Comparison of ENCODE assay signal across 9 mouse cellular contexts in genomic region chr10:79851653-79852052, GRCm38 (mm10). TPM values are rescaled to one million over a fixed set of nuclear protein-coding genes. Genes with fewer than 3 reads are reported as not detected.
A peak's percentile ranks its signal among the peaks of the same experiment; 100 is the strongest.
DNase-seq lines count a peak whose midpoint lies in the region; ATAC-seq and TF ChIP-seq lines count a peak whose summit lies in the region.
"Had no signal": no experiment of that assay in that cellular context is flagged by ENCODE, and none has a peak within 500 bp of the region (broad histone marks: within the 10 kb centered on the region; RNA-seq: fewer than 3 reads in every experiment).

No protein-coding gene starts in this region.

- TF ChIP-seq CTCF in gastrocnemius, adult 2 months (IDR thresholded peaks at IDR 0.05) = no peak
- no peak for TF ChIP-seq CTCF in thymus, adult 2 months (IDR thresholded peaks at IDR 0.05; ENCODE audit: borderline replicate concordance, control insufficient read depth, extremely low read depth, insufficient read depth, low read length, poor library complexity)

- peak overlapping the region; percentile 96 for H3K4me2 ChIP-seq in liver, embryonic 12.5 days
- peak overlapping the region; percentile 91 for H3K4me2 ChIP-seq in stomach, embryonic 16.5 days (ENCODE audit: low read depth, low read length)

- no peak for ATAC-seq in liver, embryonic 12.5 days
- no peak for ATAC-seq in stomach, embryonic 16.5 days (ENCODE audit: insufficient read depth, low FRiP score)
- no peak for ATAC-seq in inflammation-experienced regulatory T-cells, adult 6 months

- H3K27ac ChIP-seq in gastrocnemius, adult 2 months = peak overlapping the region; percentile 99
- peak overlapping the region; percentile 94 for H3K27ac ChIP-seq in thymus, adult 2 months (ENCODE audit: control insufficient read depth, insufficient read depth, low read length)
- peak overlapping the region; percentile 99 for H3K27ac ChIP-seq in liver, embryonic 12.5 days
- H3K27ac ChIP-seq in stomach, embryonic 16.5 days (ENCODE audit: low read length) = peak overlapping the region; percentile 100

- peak overlapping the region; percentile 84 for H3K4me3 ChIP-seq in gastrocnemius, adult 2 months
- no peak overlapping the region for H3K4me3 ChIP-seq in thymus, adult 2 months (ENCODE audit: control insufficient read depth, insufficient read depth, low read length)
- no peak overlapping the region for H3K4me3 ChIP-seq in liver, embryonic 12.5 days
- no peak overlapping the region; the same call in 1 of the 2 replicates for H3K4me3 ChIP-seq in stomach, embryonic 16.5 days (replicated peaks; ENCODE audit: low read length)

- DNase-seq in gastrocnemius, adult 2 months = no peak
- DNase-seq in gastrocnemius, adult 18-20 months (ENCODE audit: low spot score) = no peak
- no peak for DNase-seq in thymus, adult 2 months
- no peak for DNase-seq in thymus, postnatal 0 days (ENCODE audit: low spot score)
- no peak for DNase-seq in cerebellum, postnatal 4 days (ENCODE audit: low spot score in 2 of 2)
- DNase-seq: right cerebral cortex, postnatal 14 days had no signal

- H3K27me3 ChIP-seq in thymus, adult 2 months (ENCODE audit: control insufficient read depth, insufficient read depth, low read length) = no peaks in the 10 kb centered on the region
- no peaks in the 10 kb centered on the region for H3K27me3 ChIP-seq in liver, embryonic 12.5 days (replicated peaks)
- H3K27me3 ChIP-seq in stomach, embryonic 16.5 days (ENCODE audit: control insufficient read depth, insufficient read depth, low read length) = no peaks in the 10 kb centered on the region

- no peaks in the 10 kb centered on the region for H3K9me3 ChIP-seq in liver, embryonic 12.5 days (replicated peaks)
- no peaks in the 10 kb centered on the region for H3K9me3 ChIP-seq in stomach, embryonic 16.5 days (replicated peaks; ENCODE audit: control insufficient read depth, low read length)

- WGBS in thymus, adult 2 months = 69% methylated on average over 3 of the region's 3 CpGs
- 56% methylated on average over 3 of the region's 3 CpGs for WGBS in liver, embryonic 12.5 days (ENCODE audit: insufficient replicate concordance)
- WGBS in stomach, embryonic 16.5 days = 49% methylated on average over 3 of the region's 3 CpGs

- H3K9ac ChIP-seq in liver, embryonic 12.5 days = peak overlapping the region; percentile 85; the same call in 1 of the 2 replicates
- peak overlapping the region; percentile 84 for H3K9ac ChIP-seq in stomach, embryonic 16.5 days (ENCODE audit: low read length)

- H3K36me3 ChIP-seq in thymus, adult 2 months (ENCODE audit: control insufficient read depth, insufficient read depth, low read length) = peaks cover 3% of the 10 kb centered on the region
- peaks cover 9% of the 10 kb centered on the region for H3K36me3 ChIP-seq in liver, embryonic 12.5 days
- H3K36me3 ChIP-seq in stomach, embryonic 16.5 days (ENCODE audit: control insufficient read depth, insufficient read depth, low read length) = no peaks in the 10 kb centered on the region

- peaks cover 52% of the 10 kb centered on the region for H3K4me1 ChIP-seq in thymus, adult 2 months (replicated peaks; ENCODE audit: control insufficient read depth, insufficient read depth, low read length)
- peaks cover 53% of the 10 kb centered on the region for H3K4me1 ChIP-seq in liver, embryonic 12.5 days
- peaks cover 30% of the 10 kb centered on the region for H3K4me1 ChIP-seq in stomach, embryonic 16.5 days (ENCODE audit: control insufficient read depth, insufficient read depth, low read length)

- TF ChIP-seq POLR2A in thymus, adult 2 months (IDR thresholded peaks at IDR 0.05; ENCODE audit: control insufficient read depth, extremely low read depth, insufficient read depth, low read length, poor library complexity) = no peak

- intact Hi-C loops in gastrocnemius, adult 2 months (cut with DNase I) = loop anchor here (2.0 to 5.0 kb wide), 3 partner anchors 13 to 69 kb away; no protein-coding TSS in a partner anchor

RNA-seq across cellular contexts. Expression of gene Ptbp1, which starts 2.6 kb away (rescaled TPM):
- total RNA-seq in gastrocnemius, adult 2 months (2021) = 10 to 100 TPM; 18.8 to 25.1 TPM
- total RNA-seq in gastrocnemius, adult 18-20 months (2021) = 10 to 100 TPM; 12.7 to 22.7 TPM
- 583 and 703 TPM in 2 replicates for polyA plus RNA-seq in thymus, adult 2 months (2012; rRNA removed)
- 217 and 246 TPM in 2 replicates for polyA plus RNA-seq in thymus, postnatal 0 days (2015; fragmentation: Nextera tagmentation; extraction: Ambion mirVana)
- 207 and 211 TPM in 2 replicates for polyA plus RNA-seq in liver, embryonic 12.5 days (2016; fragmentation: Nextera tagmentation; extraction: Ambion mirVana)
- polyA plus RNA-seq in stomach, embryonic 16.5 days (2015; fragmentation: Nextera tagmentation; extraction: Ambion mirVana) = 268 and 308 TPM in 2 replicates
- polyA plus RNA-seq in inflammation-experienced regulatory T-cells, adult 6 months (2017; shearing (Covaris generic)) = 100 to 1,000 TPM in 2 of 3 experiments, 10 to 100 TPM in 1; 97.4 to 169 (median 149) TPM

RNA-seq across cellular contexts. Expression of gene Prtn3, which starts 22.6 kb away (rescaled TPM):
- not detected for total RNA-seq in gastrocnemius, adult 2 months (2021)
- total RNA-seq in gastrocnemius, adult 18-20 months (2021) = not detected
- 5.3 and 9.2 TPM in 2 replicates for polyA plus RNA-seq in thymus, adult 2 months (2012; rRNA removed)
- 1.7 TPM in 2 replicates for polyA plus RNA-seq in thymus, postnatal 0 days (2015; fragmentation: Nextera tagmentation; extraction: Ambion mirVana)
- polyA plus RNA-seq in liver, embryonic 12.5 days (2016; fragmentation: Nextera tagmentation; extraction: Ambion mirVana) = 38.4 and 38.6 TPM in 2 replicates
- polyA plus RNA-seq in stomach, embryonic 16.5 days (2015; fragmentation: Nextera tagmentation; extraction: Ambion mirVana) = 4.1 and 7.2 TPM in 2 replicates
- not detected for polyA plus RNA-seq in inflammation-experienced regulatory T-cells, adult 6 months (2017; shearing (Covaris generic))

RNA-seq across cellular contexts. Expression of gene Plppr3, which starts 22.8 kb away (rescaled TPM):
- total RNA-seq in gastrocnemius, adult 2 months (2021) = under 1 TPM in 1 of 2 experiments, not detected in 1; 0.17 TPM
- total RNA-seq in gastrocnemius, adult 18-20 months (2021) = under 1 TPM; 0.11 to 0.17 TPM
- polyA plus RNA-seq in thymus, adult 2 months (2012; rRNA removed) = 1.1 and 1.9 TPM in 2 replicates
- 3.3 and 3.4 TPM in 2 replicates for polyA plus RNA-seq in thymus, postnatal 0 days (2015; fragmentation: Nextera tagmentation; extraction: Ambion mirVana)
- 8.2 and 10.0 TPM in 2 replicates for polyA plus RNA-seq in liver, embryonic 12.5 days (2016; fragmentation: Nextera tagmentation; extraction: Ambion mirVana)
- polyA plus RNA-seq in stomach, embryonic 16.5 days (2015; fragmentation: Nextera tagmentation; extraction: Ambion mirVana) = 28.7 and 29.1 TPM in 2 replicates
- polyA plus RNA-seq in inflammation-experienced regulatory T-cells, adult 6 months (2017; shearing (Covaris generic)) = 1 to 10 TPM; 1.6 to 3.3 (median 2.2) TPM

RNA-seq across cellular contexts. Expression of gene Misp, which starts 30.9 kb away (rescaled TPM):
- total RNA-seq in gastrocnemius, adult 2 months (2021) = not detected
- under 1 TPM in 1 of 2 experiments, not detected in 1; 0.40 TPM for total RNA-seq in gastrocnemius, adult 18-20 months (2021)
- polyA plus RNA-seq in thymus, adult 2 months (2012; rRNA removed) = 6.6 and 6.8 TPM in 2 replicates
- polyA plus RNA-seq in thymus, postnatal 0 days (2015; fragmentation: Nextera tagmentation; extraction: Ambion mirVana) = 7.5 and 10.5 TPM in 2 replicates
- polyA plus RNA-seq in liver, embryonic 12.5 days (2016; fragmentation: Nextera tagmentation; extraction: Ambion mirVana) = 0.49 and 0.54 TPM in 2 replicates
- 50.6 and 62.3 TPM in 2 replicates for polyA plus RNA-seq in stomach, embryonic 16.5 days (2015; fragmentation: Nextera tagmentation; extraction: Ambion mirVana)
- not detected for polyA plus RNA-seq in inflammation-experienced regulatory T-cells, adult 6 months (2017; shearing (Covaris generic))

RNA-seq across cellular contexts. Expression of gene Elane, which starts 34.4 kb away (rescaled TPM):
- total RNA-seq in gastrocnemius, adult 2 months (2021) = not detected
- not detected for total RNA-seq in gastrocnemius, adult 18-20 months (2021)
- 3.7 and 8.9 TPM in 2 replicates for polyA plus RNA-seq in thymus, adult 2 months (2012; rRNA removed)
- 0.30 and 0.74 TPM in 2 replicates for polyA plus RNA-seq in thymus, postnatal 0 days (2015; fragmentation: Nextera tagmentation; extraction: Ambion mirVana)
- polyA plus RNA-seq in liver, embryonic 12.5 days (2016; fragmentation: Nextera tagmentation; extraction: Ambion mirVana) = 12.1 and 15.4 TPM in 2 replicates
- 6.3 and 9.8 TPM in 2 replicates for polyA plus RNA-seq in stomach, embryonic 16.5 days (2015; fragmentation: Nextera tagmentation; extraction: Ambion mirVana)
- not detected for polyA plus RNA-seq in inflammation-experienced regulatory T-cells, adult 6 months (2017; shearing (Covaris generic))
